ENCODE assay signal across 16 mouse cellular contexts in the genomic region with DNA sequence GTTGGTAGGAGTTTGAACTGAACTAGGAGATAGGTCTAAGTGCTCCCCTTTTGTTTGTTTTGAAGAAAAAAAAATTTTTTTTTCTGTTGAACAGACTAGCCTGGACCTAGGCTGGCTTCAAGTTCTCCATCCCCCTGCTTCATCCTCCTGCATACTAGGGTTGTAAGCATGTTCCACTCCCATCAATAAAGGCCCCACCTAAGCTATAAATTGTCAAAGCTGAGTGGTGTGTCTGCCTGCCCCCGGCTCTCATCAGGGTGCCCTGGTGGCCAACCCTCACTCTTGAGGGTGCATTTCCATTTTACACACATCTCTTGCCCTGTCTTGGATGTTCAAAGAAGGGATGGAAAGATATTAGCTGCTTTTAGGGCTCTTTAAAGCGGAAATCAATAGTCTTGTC. TPM values are rescaled to one million over a fixed set of nuclear protein-coding genes. Genes with fewer than 3 reads are reported as not detected.
DNase-seq lines count a peak whose midpoint lies in the region; ATAC-seq lines count a peak whose summit lies in the region.
"Had no signal": no experiment of that assay in that cellular context is flagged by ENCODE, and none has a peak within 500 bp of the region (broad histone marks: within the 10 kb centered on the region; RNA-seq: fewer than 3 reads in every experiment).

No protein-coding gene starts in this region.

- H3K4me1 ChIP-seq in forebrain, embryonic 11.5 days (replicated peaks; ENCODE audit: control insufficient read depth, insufficient read depth, low read length): peaks cover 11% of the 10 kb centered on the region; the same call in 1 of the 2 replicates
- peaks cover 13% of the 10 kb centered on the region for H3K4me1 ChIP-seq in forebrain, embryonic 14.5 days (ENCODE audit: control insufficient read depth, insufficient read depth, low read length)
- peaks cover 19% of the 10 kb centered on the region for H3K4me1 ChIP-seq in kidney, embryonic 14.5 days (ENCODE audit: control insufficient read depth, insufficient read depth, low read length)
- H3K4me1 ChIP-seq in intestine, embryonic 14.5 days (replicated peaks; ENCODE audit: control insufficient read depth, insufficient read depth, low read length): peaks cover 28% of the 10 kb centered on the region
- H3K4me1 ChIP-seq in midbrain, embryonic 13.5 days (replicated peaks): peaks cover 50% of the 10 kb centered on the region

- no peak overlapping the region for H3K4me3 ChIP-seq in forebrain, embryonic 11.5 days (ENCODE audit: low read depth, low read length)
- no peak overlapping the region for H3K4me3 ChIP-seq in forebrain, embryonic 14.5 days (ENCODE audit: low read depth, low read length)
- H3K4me3 ChIP-seq in kidney, embryonic 14.5 days (ENCODE audit: low read length): no peak overlapping the region
- H3K4me3 ChIP-seq in intestine, embryonic 14.5 days (ENCODE audit: low read depth, low read length): no peak overlapping the region
- no peak overlapping the region for H3K4me3 ChIP-seq in midbrain, embryonic 13.5 days (replicated peaks)
- H3K4me3 ChIP-seq: liver, embryonic 13.5 days had no signal

- WGBS in forebrain, embryonic 11.5 days: 21% methylated on average over 2 of the region's 2 CpGs
- WGBS in forebrain, embryonic 14.5 days: 19% methylated on average over 2 of the region's 2 CpGs
- 18% methylated on average over 2 of the region's 2 CpGs for WGBS in kidney, embryonic 14.5 days
- WGBS in intestine, embryonic 14.5 days: 35% methylated on average over 2 of the region's 2 CpGs
- WGBS in midbrain, embryonic 13.5 days: 21% methylated on average over 2 of the region's 2 CpGs

- H3K27ac ChIP-seq in forebrain, embryonic 11.5 days (ENCODE audit: low read depth, low read length): no peak overlapping the region
- H3K27ac ChIP-seq in forebrain, embryonic 14.5 days (ENCODE audit: low read depth, low read length): no peak overlapping the region
- H3K27ac ChIP-seq in kidney, embryonic 14.5 days (ENCODE audit: low read depth, low read length): peak overlapping the region; percentile 65; the same call in 1 of the 2 replicates
- peak overlapping the region; percentile 39 for H3K27ac ChIP-seq in intestine, embryonic 14.5 days (ENCODE audit: low read depth)
- H3K27ac ChIP-seq in midbrain, embryonic 13.5 days: peak overlapping the region; percentile 67; the same call in 1 of the 2 replicates
- H3K27ac ChIP-seq: liver, embryonic 13.5 days had no signal

- no peaks in the 10 kb centered on the region for H3K27me3 ChIP-seq in forebrain, embryonic 11.5 days (ENCODE audit: control insufficient read depth, insufficient read depth, low read length)
- no peaks in the 10 kb centered on the region for H3K27me3 ChIP-seq in forebrain, embryonic 14.5 days (replicated peaks; ENCODE audit: control insufficient read depth, insufficient read depth, low read length)
- no peaks in the 10 kb centered on the region for H3K27me3 ChIP-seq in kidney, embryonic 14.5 days (ENCODE audit: control insufficient read depth, insufficient read depth, low read length)
- H3K27me3 ChIP-seq in intestine, embryonic 14.5 days (replicated peaks; ENCODE audit: control insufficient read depth, insufficient read depth, low read length): no peaks in the 10 kb centered on the region
- no peaks in the 10 kb centered on the region for H3K27me3 ChIP-seq in midbrain, embryonic 13.5 days
- H3K27me3 ChIP-seq: liver, embryonic 13.5 days; Patski had no signal

- H3K9ac ChIP-seq in forebrain, embryonic 11.5 days (ENCODE audit: low read length): no peak overlapping the region
- H3K9ac ChIP-seq in forebrain, embryonic 14.5 days (ENCODE audit: low read length): no peak overlapping the region
- no peak overlapping the region for H3K9ac ChIP-seq in kidney, embryonic 14.5 days (ENCODE audit: low read depth, low read length)
- H3K9ac ChIP-seq in intestine, embryonic 14.5 days (ENCODE audit: low read length): no peak overlapping the region
- 0 out of 2 replicates have a peak overlapping the region, but pooled peaks have one; percentile 16 for H3K9ac ChIP-seq in midbrain, embryonic 13.5 days (replicated peaks)
- H3K9ac ChIP-seq: forebrain, postnatal 0 days; liver, embryonic 13.5 days had no signal

- peak; percentile 6; the same call in 1 of the 2 replicates for ATAC-seq in forebrain, embryonic 11.5 days (replicated peaks; ENCODE audit: low FRiP score)
- no peak for ATAC-seq in forebrain, embryonic 14.5 days
- peak; percentile 5; the same call in 1 of the 2 replicates for ATAC-seq in kidney, embryonic 14.5 days (ENCODE audit: low FRiP score, low TSS enrichment)
- ATAC-seq in intestine, embryonic 14.5 days (replicated peaks; ENCODE audit: low FRiP score, low TSS enrichment, low read depth): peak; percentile 73
- ATAC-seq in midbrain, embryonic 13.5 days: peak; percentile 46
- ATAC-seq: forebrain, postnatal 0 days had no signal

- no peaks in the 10 kb centered on the region for H3K36me3 ChIP-seq in forebrain, embryonic 11.5 days (ENCODE audit: control insufficient read depth, insufficient read depth, low read length)
- H3K36me3 ChIP-seq in forebrain, embryonic 14.5 days (ENCODE audit: control insufficient read depth, insufficient read depth, low read length): no peaks in the 10 kb centered on the region
- no peaks in the 10 kb centered on the region; the same call in 1 of the 2 replicates for H3K36me3 ChIP-seq in kidney, embryonic 14.5 days (ENCODE audit: control insufficient read depth, insufficient read depth, low read length)
- peaks cover 9% of the 10 kb centered on the region; the same call in 1 of the 2 replicates for H3K36me3 ChIP-seq in intestine, embryonic 14.5 days (ENCODE audit: control insufficient read depth, insufficient read depth, low read length)
- H3K36me3 ChIP-seq in midbrain, embryonic 13.5 days: no peaks in the 10 kb centered on the region
- H3K36me3 ChIP-seq: liver, embryonic 13.5 days had no signal

- H3K4me2 ChIP-seq in forebrain, embryonic 11.5 days (ENCODE audit: low read depth, low read length, severe bottlenecking): no peak overlapping the region
- no peak overlapping the region for H3K4me2 ChIP-seq in forebrain, embryonic 14.5 days (ENCODE audit: low read length)
- no peak overlapping the region for H3K4me2 ChIP-seq in kidney, embryonic 14.5 days (replicated peaks; ENCODE audit: low read depth, low read length)
- H3K4me2 ChIP-seq in intestine, embryonic 14.5 days (ENCODE audit: low read length): no peak overlapping the region
- no peak overlapping the region for H3K4me2 ChIP-seq in midbrain, embryonic 13.5 days (replicated peaks)
- H3K4me2 ChIP-seq: liver, embryonic 13.5 days had no signal

- H3K9me3 ChIP-seq in forebrain, embryonic 11.5 days (ENCODE audit: control insufficient read depth, low read length): no peaks in the 10 kb centered on the region
- no peaks in the 10 kb centered on the region for H3K9me3 ChIP-seq in forebrain, embryonic 14.5 days (replicated peaks; ENCODE audit: control insufficient read depth, low read length)
- H3K9me3 ChIP-seq in kidney, embryonic 14.5 days (ENCODE audit: control insufficient read depth, low read length): no peaks in the 10 kb centered on the region
- H3K9me3 ChIP-seq in intestine, embryonic 14.5 days (ENCODE audit: control insufficient read depth, low read length): no peaks in the 10 kb centered on the region
- no peaks in the 10 kb centered on the region for H3K9me3 ChIP-seq in midbrain, embryonic 13.5 days
- H3K9me3 ChIP-seq: liver, embryonic 13.5 days had no signal

- DNase-seq in forebrain, embryonic 11.5 days (ENCODE audit: low spot score): no peak
- no peak for DNase-seq in forebrain, embryonic 14.5 days (ENCODE audit: low spot score)
- DNase-seq in kidney, postnatal 4 days: no peak
- no peak for DNase-seq in intestine, embryonic 14.5 days (ENCODE audit: low spot score)
- no peak for DNase-seq in cerebellum, postnatal 4 days (ENCODE audit: low spot score in 2 of 2)
- no peak for DNase-seq in spleen, adult 12 weeks (ENCODE audit: low spot score)
- DNase-seq: cerebellum, adult 8-10 months; forebrain, postnatal 0 days; kidney, adult 11 months; liver, embryonic 13.5 days; lung, postnatal 10 days; right cerebral cortex, adult 18-20 months had no signal

RNA-seq across cellular contexts. Expression of gene 4933415A04Rik, which starts 21.4 kb away (rescaled TPM):
- polyA plus RNA-seq in forebrain, embryonic 11.5 days (2014; fragmentation: Nextera tagmentation; extraction: Ambion mirVana): 7.4 and 8.5 TPM in 2 replicates
- 1.2 and 2.0 TPM in 2 replicates for polyA plus RNA-seq in forebrain, embryonic 14.5 days (2014; fragmentation: Nextera tagmentation; extraction: Ambion mirVana)
- polyA plus RNA-seq in kidney, embryonic 14.5 days (2014; fragmentation: Nextera tagmentation; extraction: Ambion mirVana): 9.0 and 9.9 TPM in 2 replicates
- 6.4 and 6.8 TPM in 2 replicates for polyA plus RNA-seq in intestine, embryonic 14.5 days (2014; fragmentation: Nextera tagmentation; extraction: Ambion mirVana)
- polyA plus RNA-seq in midbrain, embryonic 13.5 days (2015; fragmentation: Nextera tagmentation; extraction: Ambion mirVana): 6.6 and 7.2 TPM in 2 replicates

RNA-seq across cellular contexts. Expression of gene Fabp6, which starts 35.9 kb away (rescaled TPM):
- not detected in 2 replicates for polyA plus RNA-seq in forebrain, embryonic 11.5 days (2014; fragmentation: Nextera tagmentation; extraction: Ambion mirVana)
- polyA plus RNA-seq in forebrain, embryonic 14.5 days (2014; fragmentation: Nextera tagmentation; extraction: Ambion mirVana): not detected in 2 replicates
- not detected in 2 replicates for polyA plus RNA-seq in kidney, embryonic 14.5 days (2014; fragmentation: Nextera tagmentation; extraction: Ambion mirVana)
- polyA plus RNA-seq in intestine, embryonic 14.5 days (2014; fragmentation: Nextera tagmentation; extraction: Ambion mirVana): 0.43 TPM in 1 of 2 replicates, not detected in the other
- polyA plus RNA-seq in midbrain, embryonic 13.5 days (2015; fragmentation: Nextera tagmentation; extraction: Ambion mirVana): not detected in 2 replicates
- polyA plus RNA-seq: forebrain, postnatal 0 days; liver, embryonic 13.5 days; spleen, adult 2 months had no signal

RNA-seq across cellular contexts. Expression of gene Ccnjl, which starts 36.8 kb away (rescaled TPM):
- 30.7 and 32.3 TPM in 2 replicates for polyA plus RNA-seq in forebrain, embryonic 11.5 days (2014; fragmentation: Nextera tagmentation; extraction: Ambion mirVana)
- 7.7 and 8.7 TPM in 2 replicates for polyA plus RNA-seq in forebrain, embryonic 14.5 days (2014; fragmentation: Nextera tagmentation; extraction: Ambion mirVana)
- 25.8 and 31.1 TPM in 2 replicates for polyA plus RNA-seq in kidney, embryonic 14.5 days (2014; fragmentation: Nextera tagmentation; extraction: Ambion mirVana)
- 23.7 and 25.8 TPM in 2 replicates for polyA plus RNA-seq in intestine, embryonic 14.5 days (2014; fragmentation: Nextera tagmentation; extraction: Ambion mirVana)
- 20.9 and 24.2 TPM in 2 replicates for polyA plus RNA-seq in midbrain, embryonic 13.5 days (2015; fragmentation: Nextera tagmentation; extraction: Ambion mirVana)

Comparison
In these comparisons a context has a peak if more than half of its experiments do, and no peak if none do; other contexts are left out.
1. H3K27ac ChIP-seq: peak in kidney, embryonic 14.5 days (single experiment), intestine, embryonic 14.5 days (single experiment) and midbrain, embryonic 13.5 days (single experiment); none in forebrain, embryonic 11.5 days (single experiment) and forebrain, embryonic 14.5 days (single experiment).